Mouse (Mus musculus) splenic B cell, adult 2 months (primary cell): Measurements from ENCODE around the gene Gm5478.
"Not testable (repeated sequence)": the region's sequence is repeated elsewhere in the genome, so short reads cannot be mapped to it uniquely, and the experiment has no call there.

Source experiments
- DNase-seq: peaks from one replicate; pipeline ENCODE4 v3.0.0-alpha.2; 2011; ENCODE audit warnings: low read depth, low spot score
- H3K27me3 ChIP-seq: 2 replicates; pipeline ENCODE4 v1.6.1; 2012; ENCODE audit warnings: mild to moderate bottlenecking, low read length, moderate library complexity, mixed read lengths; ENCODE audit not compliant: control insufficient read depth, poor library complexity, insufficient read depth, severe bottlenecking
- H3K36me3 ChIP-seq: 2 replicates; pipeline ENCODE4 v1.6.1; 2012; ENCODE audit warnings: mild to moderate bottlenecking, low read length, moderate library complexity, mixed read lengths; ENCODE audit not compliant: control insufficient read depth, poor library complexity, insufficient read depth, severe bottlenecking

The Gm5478 gene

GRCm38 (mm10) chr15:101647280-101647679 is at the start of gene Gm5478:
Gm5478 (minus strand) TSS chr15:101647380.
- DNase-seq, result no peak
- H3K27me3 ChIP-seq, result no peaks in the 10 kb centered on the region
- H3K36me3 ChIP-seq, result no peaks in the 10 kb centered on the region

GRCm38 (mm10) chr15:101694207-101694606 is 47.0 kb upstream of the Gm5478 start, which contains the start of gene Krt6a:
Krt6a (minus strand) TSS chr15:101694307.
- no peaks in the 10 kb centered on the region for H3K36me3 ChIP-seq
- DNase-seq, result no peak
- H3K27me3 ChIP-seq, result no peaks in the 10 kb centered on the region

- not testable (repeated sequence) for H3K27me3 ChIP-seq, DNase-seq, H3K36me3 ChIP-seq
Measured at GRCm38 (mm10) chr15:101690460-101690859, 43.3 kb upstream of the Gm5478 start.

GRCm38 (mm10) chr15:101688161-101688560 is 41.0 kb upstream of the Gm5478 start:
- no peak for DNase-seq
- no peaks in the 10 kb centered on the region for H3K36me3 ChIP-seq
- no peaks in the 10 kb centered on the region for H3K27me3 ChIP-seq

GRCm38 (mm10) chr15:101680187-101680586 is 33.0 kb upstream of the Gm5478 start, which contains the start of gene Krt6b:
Krt6b (minus strand) TSS chr15:101680287.
- Histone ChIP-seq H3K27me3 (no peaks in the 10 kb centered on the region), H3K36me3 (no peaks in the 10 kb centered on the region)
- DNase-seq, result no peak

DNA sequence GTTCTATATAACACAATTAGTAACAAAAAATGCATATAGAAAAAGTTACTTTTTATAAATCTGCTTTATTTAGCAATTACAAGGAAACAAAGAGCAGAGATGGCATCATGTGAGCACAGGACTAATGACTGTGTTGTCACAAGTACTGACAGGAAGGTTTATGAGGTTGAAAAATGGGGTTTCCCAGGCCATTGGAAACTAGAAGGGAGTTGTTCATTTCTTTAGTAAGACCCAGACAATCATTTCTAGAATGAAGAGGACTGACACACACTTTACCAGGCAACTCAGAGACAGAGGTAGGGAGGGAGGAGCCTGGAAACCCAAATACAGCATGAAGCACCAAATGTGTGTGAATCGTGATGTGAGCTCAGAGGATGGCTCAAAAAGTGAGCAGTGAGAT is 28.8 kb upstream of the Gm5478 start:
- H3K36me3 ChIP-seq, result no peaks in the 10 kb centered on the region
- H3K27me3 ChIP-seq, result no peaks in the 10 kb centered on the region
- DNase-seq, result no peak

- no peak for DNase-seq
- Histone ChIP-seq H3K36me3 (no peaks in the 10 kb centered on the region), H3K27me3 (no peaks in the 10 kb centered on the region)
Measured at GRCm38 (mm10) chr15:101652736-101653265, 5.6 kb upstream of the Gm5478 start.

- no peaks in the 10 kb centered on the region for H3K36me3 ChIP-seq
Measured at GRCm38 (mm10) chr15:101627884-101628283, 19.3 kb downstream of the Gm5478 start, which contains the start of gene Gm5414. Gm5414 (minus strand) TSS chr15:101628188.

GRCm38 (mm10) chr15:101599123-101599522 is 48.1 kb downstream of the Gm5478 start:
- no peaks in the 10 kb centered on the region for H3K36me3 ChIP-seq
- DNase-seq, result no peak
- H3K27me3 ChIP-seq, result no peaks in the 10 kb centered on the region

More at GRCm38 (mm10) chr15:101627884-101628283, 19.3 kb downstream of the Gm5478 start, which contains the start of gene Gm5414:
- H3K27me3 ChIP-seq, result no peaks in the 10 kb centered on the region
- no peak for DNase-seq
